ENCODE assay signal across 8 mouse cellular contexts in the genomic region with DNA sequence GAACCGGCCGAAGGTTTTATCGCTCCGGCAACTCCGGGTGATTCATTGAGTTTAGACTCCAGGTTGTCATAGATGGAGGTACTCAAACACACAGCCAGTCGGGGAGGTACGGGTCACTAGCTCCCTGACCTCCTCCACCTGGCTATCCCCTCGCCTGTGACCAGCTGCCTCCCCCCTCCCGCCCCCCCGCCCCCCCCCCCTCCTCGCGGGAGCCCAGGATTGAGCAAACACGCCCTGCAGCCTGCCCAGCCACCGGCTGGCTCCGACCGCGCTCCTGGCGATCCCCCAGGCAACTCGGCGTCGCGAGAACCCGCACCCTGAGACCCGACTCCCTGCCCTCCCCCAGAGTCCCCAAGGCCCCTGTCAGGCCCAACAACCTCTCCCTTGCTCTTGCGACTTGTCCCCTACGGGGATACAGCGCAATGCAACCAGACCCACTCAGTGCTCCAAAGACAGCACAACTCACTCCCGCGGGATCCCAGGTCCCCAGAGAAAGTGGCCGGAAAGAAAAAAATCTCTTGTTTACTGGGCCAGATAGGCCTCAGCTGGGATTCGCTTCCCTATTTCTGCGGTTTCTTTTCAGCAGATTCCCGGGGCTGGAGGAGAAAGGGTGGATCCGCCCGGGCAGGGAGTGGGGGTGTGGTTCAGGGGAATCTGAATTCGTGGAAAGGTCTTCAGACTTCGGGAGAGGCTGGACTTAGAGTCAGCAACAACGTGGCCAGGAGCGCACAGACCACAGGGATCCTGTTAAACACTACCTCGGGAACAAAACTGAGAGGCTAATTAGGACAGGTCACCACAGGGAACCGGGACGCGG. TPM values are rescaled to one million over a fixed set of nuclear protein-coding genes. Genes with fewer than 3 reads are reported as not detected.
DNase-seq lines count a peak whose midpoint lies in the region; TF ChIP-seq lines count a peak whose summit lies in the region.

A gene (plus strand): TSS at position 701 of the 817 bp plus-strand sequence.

- no peaks in the 10 kb centered on the region for H3K9me3 ChIP-seq in embryonic facial prominence, embryonic 10.5 days

- no peak for TF ChIP-seq CTCF in layer of hippocampus, adult 2 months (conservative IDR thresholded peaks at IDR 0.05)

- H3K4me3 ChIP-seq in layer of hippocampus, adult 2 months: peak within 1 kb of the TSS; percentile 71
- peak within 1 kb of the TSS; percentile 88 for H3K4me3 ChIP-seq in embryonic facial prominence, embryonic 10.5 days

- H3K27ac ChIP-seq in layer of hippocampus, adult 2 months: peak within 1 kb of the TSS; percentile 51; the same call in 1 of the 2 replicates
- peak within 1 kb of the TSS; percentile 94 for H3K27ac ChIP-seq in embryonic facial prominence, embryonic 10.5 days (replicated peaks)

- H3K36me3 ChIP-seq in embryonic facial prominence, embryonic 10.5 days (replicated peaks): peaks cover 7% of the 10 kb centered on the region; the same call in 1 of the 2 replicates

- H3K4me1 ChIP-seq in embryonic facial prominence, embryonic 10.5 days: peaks cover 77% of the 10 kb centered on the region

- peaks cover 56% of the 10 kb centered on the region for H3K27me3 ChIP-seq in embryonic facial prominence, embryonic 10.5 days (replicated peaks; ENCODE audit: low read depth, poor library complexity, severe bottlenecking)

- WGBS in embryonic facial prominence, embryonic 10.5 days: under 1% methylated on average over 38 of the region's 43 CpGs

- DNase-seq in layer of hippocampus, adult 2 months (ENCODE audit: low spot score in 2 of 2): no peak
- DNase-seq in layer of hippocampus, postnatal 25 days (ENCODE audit: extremely low spot score in 1 of 2, low spot score in 1 of 2): no peak
- peak; percentile 68 for DNase-seq in embryonic facial prominence, embryonic 10.5 days (ENCODE audit: low spot score)
- peak; percentile 69 to 78 for DNase-seq in heart, adult 9 months (ENCODE audit: low spot score in 2 of 2)
- DNase-seq in kidney, adult 8-10 months: peak; percentile 84 to 91
- DNase-seq in lung, postnatal 10 days: peak; percentile 69
- peak; percentile 68 for DNase-seq in retina, postnatal 1 day
- DNase-seq in thymus, postnatal 4 days: no peak

RNA-seq across cellular contexts. Expression of the gene that starts here (rescaled TPM):
- 1 to 10 TPM; 4.7 to 5.4 TPM for total RNA-seq in layer of hippocampus, adult 2 months (2021)
- 1 to 10 TPM; 2.8 to 4.5 TPM for total RNA-seq in layer of hippocampus, postnatal 25 days (2021)
- 62.2 and 62.5 TPM in 2 replicates for polyA plus RNA-seq in embryonic facial prominence, embryonic 10.5 days (2016; fragmentation: Nextera tagmentation; extraction: Ambion mirVana)

Comparison
In these comparisons a context has a peak if more than half of its experiments do, and no peak if none do; other contexts are left out.
1. DNase-seq: peak in embryonic facial prominence, embryonic 10.5 days (single experiment), heart, adult 9 months (2 of 2), kidney, adult 8-10 months (2 of 2), lung, postnatal 10 days (single experiment) and retina, postnatal 1 day (single experiment); none in layer of hippocampus, adult 2 months (0 of 2), layer of hippocampus, postnatal 25 days (0 of 2) and thymus, postnatal 4 days (single experiment).